Mouse (Mus musculus): ENCODE measurements around the gene Chrna1.

Gene Chrna1

GRCm38 (mm10) chr2:73591246-73591645, 11.1 kb upstream of the Chrna1 start:
- no peak for DNase-seq (ENCODE audit: low spot score)

- DNase-seq (ENCODE audit: low spot score), result no peak
These were observed 10.0 kb upstream of the Chrna1 start for GRCm38 (mm10) chr2:73590106-73590505.

GRCm38 (mm10) chr2:73588951-73589350, 8.8 kb upstream of the Chrna1 start:
- no peak for DNase-seq (ENCODE audit: low spot score)

GRCm38 (mm10) chr2:73587109-73587506, 7.0 kb upstream of the Chrna1 start:
- no peak for DNase-seq (ENCODE audit: low spot score)

- DNase-seq (ENCODE audit: low spot score), result no peak
These were observed 6.4 kb upstream of the Chrna1 start for GRCm38 (mm10) chr2:73586392-73587108.

- DNase-seq (ENCODE audit: low spot score), result no peak
These were observed 5.3 kb upstream of the Chrna1 start for GRCm38 (mm10) chr2:73585347-73585831.

- no peak for DNase-seq (ENCODE audit: low spot score)
These were observed 4.7 kb upstream of the Chrna1 start for GRCm38 (mm10) chr2:73584645-73585346.

GRCm38 (mm10) chr2:73580720-73581119, 582 bp upstream of the Chrna1 start:
- no peak for DNase-seq (ENCODE audit: low spot score)

- no peak for DNase-seq (ENCODE audit: low spot score)
These were observed 970 bp downstream of the Chrna1 start for GRCm38 (mm10) chr2:73579168-73579567.

- no peak for DNase-seq (ENCODE audit: low spot score)
These were observed 5.7 kb downstream of the Chrna1 start for GRCm38 (mm10) chr2:73574418-73574817.

- no peak for DNase-seq (ENCODE audit: low spot score)
These were observed 6.6 kb downstream of the Chrna1 start for GRCm38 (mm10) chr2:73573556-73573955.

- DNase-seq (ENCODE audit: low spot score), result peak; percentile 85
These were observed 7.4 kb downstream of the Chrna1 start for GRCm38 (mm10) chr2:73572539-73573372.

- no peak for DNase-seq (ENCODE audit: low spot score)
These were observed 8.2 kb downstream of the Chrna1 start for GRCm38 (mm10) chr2:73571901-73572300.

- no peak for DNase-seq (ENCODE audit: low spot score)
These were observed 8.8 kb downstream of the Chrna1 start for GRCm38 (mm10) chr2:73571304-73571703.

- DNase-seq (ENCODE audit: low spot score), result peak; percentile 66
These were observed 13.0 kb downstream of the Chrna1 start for GRCm38 (mm10) chr2:73566989-73567605.

- DNase-seq (ENCODE audit: low spot score), result no peak
These were observed 14.0 kb downstream of the Chrna1 start for GRCm38 (mm10) chr2:73566162-73566561.

- no peak for DNase-seq (ENCODE audit: low spot score)
These were observed 16.4 kb downstream of the Chrna1 start for GRCm38 (mm10) chr2:73563690-73564089.

GRCm38 (mm10) chr2:73562656-73563055, 17.5 kb downstream of the Chrna1 start:
- no peak for DNase-seq (ENCODE audit: low spot score)

GRCm38 (mm10) chr2:73561665-73562063, 18.5 kb downstream of the Chrna1 start:
- no peak for DNase-seq (ENCODE audit: low spot score)

- no peak for DNase-seq (ENCODE audit: low spot score)
These were observed 19.1 kb downstream of the Chrna1 start for GRCm38 (mm10) chr2:73560899-73561664.

- no peak for DNase-seq (ENCODE audit: low spot score)
These were observed 19.7 kb downstream of the Chrna1 start for GRCm38 (mm10) chr2:73560445-73560844.

Measured in layer of hippocampus, adult 9-10 months (tissue).